Mouse (Mus musculus): ENCODE results near the gene Mtg2.

DNA sequence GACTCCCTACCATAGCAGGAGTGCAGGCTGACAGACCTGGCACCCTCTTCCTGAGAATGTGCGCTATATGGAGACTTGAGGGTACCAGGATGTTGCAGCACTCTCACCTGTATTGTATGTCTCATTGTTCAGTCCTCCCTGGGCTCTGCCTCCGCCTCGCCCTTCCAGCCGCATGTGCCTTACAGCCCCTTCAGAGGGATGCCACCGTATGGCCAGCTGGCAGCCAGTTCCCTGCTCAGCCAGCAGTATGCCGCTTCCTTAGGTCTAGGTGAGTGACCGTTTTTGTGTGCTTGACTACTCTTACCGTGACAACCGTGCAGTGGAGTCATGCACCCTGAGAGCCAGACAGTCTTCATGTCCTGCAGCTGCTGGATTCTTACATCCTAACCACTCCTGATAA is 42.6 kb upstream of the Mtg2 start:
- TF ChIP-seq UBTF (IDR thresholded peaks at IDR 0.05; ENCODE audit: low read depth, low read length), result no peak
- TF ChIP-seq NELFE (IDR thresholded peaks at IDR 0.05; ENCODE audit: low read depth, low read length), result no peak
- no peak for TF ChIP-seq MYC (IDR thresholded peaks at IDR 0.05; ENCODE audit: low read depth, low read length)
- TF ChIP-seq BHLHE40 (IDR thresholded peaks at IDR 0.05; ENCODE audit: low read depth, low read length), result no peak
- no peak for TF ChIP-seq POLR2A (IDR thresholded peaks at IDR 0.05; ENCODE audit: low read depth, low read length)
- TF ChIP-seq ZNF384 (IDR thresholded peaks at IDR 0.05; ENCODE audit: low read depth, low read length), result no peak
- TF ChIP-seq CTCF (conservative IDR thresholded peaks at IDR 0.05 in 1 of 2, IDR thresholded peaks at IDR 0.05 in 1 of 2; ENCODE audit: low read depth in 2 of 2, low read length in 2 of 2), result no peak
- TF ChIP-seq ZMIZ1 (IDR thresholded peaks at IDR 0.05; ENCODE audit: low read depth, low read length), result no peak
- TF ChIP-seq ETS1 (conservative IDR thresholded peaks at IDR 0.05; ENCODE audit: low read depth, low read length), result no peak
- TF ChIP-seq RAD21 (IDR thresholded peaks at IDR 0.05; ENCODE audit: low read depth, low read length), result no peak
- TF ChIP-seq E2F4 (IDR thresholded peaks at IDR 0.05; ENCODE audit: insufficient replicate concordance, low read depth, low read length), result no peak
- TF ChIP-seq SMC3 (IDR thresholded peaks at IDR 0.05; ENCODE audit: low read depth, low read length), result no peak
